Mouse (Mus musculus) testis, adult 2 months (tissue): ENCODE data around the gene Vezf1.

Experiments
- CTCF ChIP-seq: fragments of 200-500 bp; IDR thresholded peaks from 2 replicates; pipeline ENCODE4 v1.5.1; 2012; ENCODE audit warnings: low read depth, mild to moderate bottlenecking, inconsistent platforms, low read length, moderate library complexity; ENCODE audit not compliant: control insufficient read depth, insufficient read depth, insufficient replicate concordance
- POLR2A ChIP-seq: fragments of 200-500 bp; IDR thresholded peaks from 2 replicates; pipeline ENCODE4 v1.6.1; 2012; ENCODE audit warnings: low read depth, mild to moderate bottlenecking, inconsistent platforms, low read length, moderate library complexity; ENCODE audit not compliant: control insufficient read depth

- TF ChIP-seq CTCF (no peak), POLR2A (no peak)
These were observed 48.5 kb downstream of the Vezf1 start for GRCm38 (mm10) chr11:88116568-88116967.
